Mouse (Mus musculus) adrenal gland, postnatal 36 days (tissue): ENCODE measurements at regions not wholly inside any gene's neighbourhood (a gene's known extent, or its start where the extent isn't known, plus 50 kb on each side); places are given as distances from the start of the nearest gene placed in this dataset.

Experiments
- DNase-seq, 2 experiments: peaks; one replicate each; pipeline ENCODE4 v3.0.0; 2021; ENCODE audit warnings: mixed read lengths in 1 of 2

GRCm38 (mm10) chr4:49958275-49958674, 112.7 kb upstream of the Grin3a start:
- DNase-seq, result no peak

GRCm38 (mm10) chr4:49956855-49957254, 111.3 kb upstream of the Grin3a start:
- no peak for DNase-seq

GRCm38 (mm10) chr4:49946306-49946705, 100.8 kb upstream of the Grin3a start:
- no peak for DNase-seq

GRCm38 (mm10) chr4:49937471-49937870, 91.9 kb upstream of the Grin3a start:
- no peak for DNase-seq

- DNase-seq, result peak; percentile 13 to 49
Measured at GRCm38 (mm10) chr4:49929636-49930035, 84.1 kb upstream of the Grin3a start.

GRCm38 (mm10) chr4:49927045-49927444, 81.5 kb upstream of the Grin3a start:
- no peak for DNase-seq

GRCm38 (mm10) chr4:49914221-49914620, 68.7 kb upstream of the Grin3a start:
- DNase-seq, result no peak

- no peak for DNase-seq
Measured at GRCm38 (mm10) chr4:49913636-49914035, 68.1 kb upstream of the Grin3a start.
